Mouse (Mus musculus): ENCODE data around the gene Psmd1. TPM values are rescaled to one million over a fixed set of nuclear protein-coding genes. Genes with fewer than 3 reads are reported as not detected.
A peak's percentile ranks its signal among the peaks of the same experiment; 100 is the strongest.

The Psmd1 gene
- polyA plus RNA-seq, 1 experiment from 2014 or later: 113 TPM

GRCm38 (mm10) chr1:86045848-86046805, 18.1 kb upstream of the Psmd1 start, which contains the start of gene 2810459M11Rik:
Gene 2810459M11Rik (plus strand): TSS chr1:86045863.
- peak; percentile 64 for ATAC-seq (replicated peaks; ENCODE audit: insufficient number of reproducible peaks, insufficient read depth, low FRiP score, low read depth)
- Histone ChIP-seq H3K4me2 (peak within 1 kb of the TSS; percentile 97), H3K4me3 (peak within 1 kb of the TSS; percentile 60), H3K36me3 (no peaks in the 10 kb centered on the region), H3K27me3 (peaks cover 60% of the 10 kb centered on the region), H3K27ac (no peak within 1 kb of the TSS), H3K4me1 (replicated peaks) (peaks cover 13% of the 10 kb centered on the region), H3K9ac (peak within 1 kb of the TSS; percentile 59), H3K9me3 (replicated peaks) (peaks cover 4% of the 10 kb centered on the region; the same call in 1 of the 2 replicates)
- WGBS: under 1% methylated on average over 110 of the region's 110 CpGs

- H3K36me3 ChIP-seq: no peaks in the 10 kb centered on the region
- ATAC-seq (replicated peaks; ENCODE audit: insufficient number of reproducible peaks, insufficient read depth, low FRiP score, low read depth): no peak
- H3K4me1 ChIP-seq (replicated peaks): peaks cover 13% of the 10 kb centered on the region
- peaks cover 60% of the 10 kb centered on the region for H3K27me3 ChIP-seq
- no peak overlapping the region for H3K27ac ChIP-seq
- WGBS: 20% methylated on average over 24 of the region's 24 CpGs
- peak overlapping the region; percentile 97 for H3K4me2 ChIP-seq
- no peak overlapping the region for H3K9ac ChIP-seq
- no peaks in the 10 kb centered on the region for H3K9me3 ChIP-seq (replicated peaks)
- H3K4me3 ChIP-seq: peak overlapping the region; percentile 60
Observed at GRCm38 (mm10) chr1:86046833-86047563, 17.2 kb upstream of the Psmd1 start.

- Histone ChIP-seq H3K27me3 (peaks cover 57% of the 10 kb centered on the region), H3K4me1 (replicated peaks) (peaks cover 17% of the 10 kb centered on the region), H3K9ac (no peak overlapping the region), H3K4me3 (no peak overlapping the region), H3K9me3 (replicated peaks) (no peaks in the 10 kb centered on the region), H3K27ac (no peak overlapping the region), H3K36me3 (no peaks in the 10 kb centered on the region), H3K4me2 (no peak overlapping the region)
- no peak for ATAC-seq (replicated peaks; ENCODE audit: insufficient number of reproducible peaks, insufficient read depth, low FRiP score, low read depth)
- WGBS: 60% methylated on average over 4 of the region's 4 CpGs
Observed at GRCm38 (mm10) chr1:86048231-86048630, 16.0 kb upstream of the Psmd1 start.

- Histone ChIP-seq H3K4me1 (replicated peaks) (peaks cover 19% of the 10 kb centered on the region), H3K9ac (no peak overlapping the region), H3K4me2 (no peak overlapping the region), H3K9me3 (replicated peaks) (no peaks in the 10 kb centered on the region), H3K36me3 (no peaks in the 10 kb centered on the region), H3K4me3 (no peak overlapping the region), H3K27me3 (peaks cover 53% of the 10 kb centered on the region), H3K27ac (no peak overlapping the region)
- WGBS: 63% methylated on average over 3 of the region's 3 CpGs
- ATAC-seq (replicated peaks; ENCODE audit: insufficient number of reproducible peaks, insufficient read depth, low FRiP score, low read depth): no peak
Observed at GRCm38 (mm10) chr1:86048744-86049143, 15.4 kb upstream of the Psmd1 start.

GRCm38 (mm10) chr1:86053198-86053921, 10.8 kb upstream of the Psmd1 start:
- Histone ChIP-seq H3K4me3 (no peak overlapping the region), H3K9me3 (replicated peaks) (no peaks in the 10 kb centered on the region), H3K9ac (no peak overlapping the region), H3K27me3 (peaks cover 7% of the 10 kb centered on the region; the same call in 1 of the 2 replicates), H3K4me1 (replicated peaks) (peaks cover 5% of the 10 kb centered on the region; the same call in 1 of the 2 replicates), H3K4me2 (no peak overlapping the region), H3K27ac (no peak overlapping the region), H3K36me3 (no peaks in the 10 kb centered on the region)
- 0 out of 2 replicates have a peak, but pooled peaks have one; percentile 19 for ATAC-seq (replicated peaks; ENCODE audit: insufficient number of reproducible peaks, insufficient read depth, low FRiP score, low read depth)
- 61% methylated on average over 12 of the region's 12 CpGs for WGBS

- Histone ChIP-seq H3K9ac (no peak overlapping the region), H3K27me3 (no peaks in the 10 kb centered on the region), H3K4me2 (no peak overlapping the region), H3K4me3 (no peak overlapping the region), H3K9me3 (replicated peaks) (no peaks in the 10 kb centered on the region), H3K36me3 (no peaks in the 10 kb centered on the region), H3K4me1 (replicated peaks) (peaks cover 10% of the 10 kb centered on the region), H3K27ac (no peak overlapping the region)
- no peak for ATAC-seq (replicated peaks; ENCODE audit: insufficient number of reproducible peaks, insufficient read depth, low FRiP score, low read depth)
- 47% methylated on average over 3 of the region's 3 CpGs for WGBS
Observed at GRCm38 (mm10) chr1:86054943-86055342, 9.2 kb upstream of the Psmd1 start.

GRCm38 (mm10) chr1:86056284-86056683, 7.9 kb upstream of the Psmd1 start:
- no peaks in the 10 kb centered on the region for H3K9me3 ChIP-seq (replicated peaks)
- 87% methylated on average over 4 of the region's 4 CpGs for WGBS

GRCm38 (mm10) chr1:86058856-86059769, 5.1 kb upstream of the Psmd1 start:
- H3K9ac ChIP-seq: peak overlapping the region; percentile 48
- no peak overlapping the region for H3K27ac ChIP-seq
- WGBS: 10% methylated on average over 21 of the region's 21 CpGs
- no peaks in the 10 kb centered on the region for H3K27me3 ChIP-seq
- peaks cover 7% of the 10 kb centered on the region for H3K4me1 ChIP-seq (replicated peaks)
- H3K36me3 ChIP-seq: no peaks in the 10 kb centered on the region
- peak overlapping the region; percentile 51 for H3K4me3 ChIP-seq
- peak; percentile 74 for ATAC-seq (replicated peaks; ENCODE audit: insufficient number of reproducible peaks, insufficient read depth, low FRiP score, low read depth)
- H3K4me2 ChIP-seq: peak overlapping the region; percentile 76
- H3K9me3 ChIP-seq (replicated peaks): no peaks in the 10 kb centered on the region

More at GRCm38 (mm10) chr1:86056284-86056683, 7.9 kb upstream of the Psmd1 start:
- no peak overlapping the region for H3K27ac ChIP-seq
- H3K27me3 ChIP-seq: no peaks in the 10 kb centered on the region
- H3K4me2 ChIP-seq: no peak overlapping the region
- no peak for ATAC-seq (replicated peaks; ENCODE audit: insufficient number of reproducible peaks, insufficient read depth, low FRiP score, low read depth)
- H3K4me1 ChIP-seq (replicated peaks): peaks cover 10% of the 10 kb centered on the region
- no peaks in the 10 kb centered on the region for H3K36me3 ChIP-seq
- no peak overlapping the region for H3K4me3 ChIP-seq
- no peak overlapping the region for H3K9ac ChIP-seq

GRCm38 (mm10) chr1:86062523-86062922, 1.7 kb upstream of the Psmd1 start:
- 81% methylated on average over 6 of the region's 6 CpGs for WGBS
- Histone ChIP-seq H3K4me3 (no peak overlapping the region), H3K36me3 (no peaks in the 10 kb centered on the region), H3K27ac (no peak overlapping the region), H3K4me2 (no peak overlapping the region), H3K4me1 (replicated peaks) (peaks cover 15% of the 10 kb centered on the region), H3K9me3 (replicated peaks) (no peaks in the 10 kb centered on the region), H3K9ac (no peak overlapping the region), H3K27me3 (no peaks in the 10 kb centered on the region)
- no peak for ATAC-seq (replicated peaks; ENCODE audit: insufficient number of reproducible peaks, insufficient read depth, low FRiP score, low read depth)

- Histone ChIP-seq H3K9ac (no peak overlapping the region), H3K36me3 (peaks cover 72% of the 10 kb centered on the region), H3K4me2 (no peak overlapping the region), H3K27me3 (no peaks in the 10 kb centered on the region), H3K4me1 (replicated peaks) (no peaks in the 10 kb centered on the region), H3K27ac (no peak overlapping the region), H3K9me3 (replicated peaks) (no peaks in the 10 kb centered on the region), H3K4me3 (no peak overlapping the region)
- WGBS: 92% methylated on average over 2 of the region's 2 CpGs
- ATAC-seq (replicated peaks; ENCODE audit: insufficient number of reproducible peaks, insufficient read depth, low FRiP score, low read depth): no peak
Observed at GRCm38 (mm10) chr1:86076565-86076964, 12.4 kb downstream of the Psmd1 start.
